Mouse (Mus musculus) 3134 (cell line): ENCODE measurements around the gene Eya3.
A peak's percentile ranks its signal among the peaks of the same experiment; 100 is the strongest.
"Not testable (repeated sequence)": the region's sequence is repeated elsewhere in the genome, so short reads cannot be mapped to it uniquely, and the experiment has no call there.

ENCODE experiments used
- DNase-seq: peaks from one replicate; pipeline ENCODE4 v3.0.0-alpha.2; 2011; ENCODE audit warnings: low spot score; ENCODE audit not compliant: insufficient read length; ENCODE audit errors: extremely low read depth

Gene Eya3

DNA sequence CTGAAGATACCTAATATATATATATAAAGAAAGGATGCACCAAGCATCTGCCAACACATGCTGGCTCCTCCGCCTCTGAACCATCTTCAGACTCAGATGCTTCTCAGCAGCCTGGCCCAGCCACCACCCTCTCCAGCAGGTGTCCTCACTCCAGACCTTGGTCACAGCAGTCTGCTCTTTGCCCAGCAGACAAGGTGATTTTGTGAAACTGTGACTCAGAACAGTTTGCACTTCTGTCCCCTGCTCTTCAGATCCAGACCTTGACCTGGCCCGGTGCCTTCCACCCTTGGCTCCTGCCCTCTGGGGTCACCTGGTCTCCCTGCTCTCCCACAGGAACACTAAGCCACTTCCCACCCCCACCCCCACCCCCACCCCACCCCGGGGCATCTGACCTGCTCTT lies 97.1 kb downstream of the Eya3 start:
- DNase-seq: no peak

DNA sequence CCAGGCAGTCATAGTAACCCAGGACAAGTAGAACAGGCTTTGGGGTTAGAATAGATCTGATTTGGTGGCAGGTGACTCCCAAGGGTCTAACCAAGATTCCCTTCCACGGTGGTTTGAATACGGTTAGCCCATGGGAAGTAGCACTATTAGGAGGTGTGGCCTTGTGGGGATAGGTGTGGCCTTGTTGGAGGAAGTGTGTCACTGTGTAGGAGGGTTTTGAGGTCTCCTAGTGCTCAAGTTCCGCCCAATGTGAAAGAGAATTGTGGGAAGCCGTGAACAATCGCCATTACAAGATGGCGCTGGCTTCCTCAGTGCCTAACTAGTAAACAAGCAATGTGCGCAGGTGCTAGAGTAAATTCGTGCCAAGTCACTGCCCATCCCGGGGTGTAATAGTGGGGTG lies 98.4 kb downstream of the Eya3 start:
- DNase-seq: not testable (repeated sequence)

DNA sequence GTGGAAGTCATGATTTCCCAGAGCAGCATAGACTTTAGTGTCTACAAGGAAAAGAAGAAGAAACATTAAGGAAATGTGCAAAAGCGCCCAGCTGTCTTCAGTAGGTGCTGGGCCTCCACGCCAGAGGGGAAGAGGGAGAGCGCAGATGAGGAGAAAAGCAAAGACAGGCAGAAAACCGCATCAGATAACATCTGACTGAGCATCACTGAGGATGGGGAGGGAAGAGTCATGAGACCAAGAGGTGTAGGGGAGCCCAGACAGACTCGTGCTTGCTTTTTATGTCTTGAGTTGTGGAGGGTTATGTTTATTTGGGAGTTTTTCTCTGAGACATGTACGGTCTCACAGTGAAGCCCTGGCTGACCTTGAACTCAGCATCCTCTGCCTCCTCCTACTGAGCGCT lies 102.7 kb downstream of the Eya3 start:
- no peak for DNase-seq

GRCm38 (mm10) chr4:132743992-132744911 lies 105.5 kb downstream of the Eya3 start:
- no peak for DNase-seq

DNA sequence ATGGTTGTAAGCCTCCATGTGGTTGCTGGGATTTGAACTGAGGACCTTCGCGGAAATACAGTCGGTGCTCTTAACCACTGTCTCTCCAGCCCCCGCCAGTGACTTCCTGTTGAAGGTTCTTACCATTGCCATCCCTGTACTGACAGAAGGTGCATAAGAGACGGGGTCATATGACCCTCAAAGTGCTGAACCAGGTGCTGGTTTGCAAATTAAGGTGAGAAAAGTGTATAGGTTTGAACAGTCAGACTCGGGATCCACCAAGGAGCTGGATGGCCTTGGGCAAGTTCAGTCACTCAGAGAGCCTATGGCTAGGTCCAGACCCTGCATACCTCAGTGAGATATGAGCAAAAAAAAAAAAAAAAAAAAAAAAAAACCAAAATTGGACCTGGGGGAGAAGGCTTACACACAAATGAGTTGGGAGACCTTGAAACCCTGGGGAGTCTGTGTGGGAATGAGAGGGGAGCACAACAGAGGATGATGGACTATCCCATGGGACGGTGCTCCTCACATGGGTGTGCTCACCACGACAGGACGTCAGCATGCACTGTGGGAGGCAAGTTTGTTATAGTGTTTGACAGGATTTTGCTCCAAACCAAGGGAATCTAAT lies 108.2 kb downstream of the Eya3 start:
- DNase-seq: no peak

- no peak for DNase-seq
Measured at GRCm38 (mm10) chr4:132747664-132748259, 109.0 kb downstream of the Eya3 start.

DNA sequence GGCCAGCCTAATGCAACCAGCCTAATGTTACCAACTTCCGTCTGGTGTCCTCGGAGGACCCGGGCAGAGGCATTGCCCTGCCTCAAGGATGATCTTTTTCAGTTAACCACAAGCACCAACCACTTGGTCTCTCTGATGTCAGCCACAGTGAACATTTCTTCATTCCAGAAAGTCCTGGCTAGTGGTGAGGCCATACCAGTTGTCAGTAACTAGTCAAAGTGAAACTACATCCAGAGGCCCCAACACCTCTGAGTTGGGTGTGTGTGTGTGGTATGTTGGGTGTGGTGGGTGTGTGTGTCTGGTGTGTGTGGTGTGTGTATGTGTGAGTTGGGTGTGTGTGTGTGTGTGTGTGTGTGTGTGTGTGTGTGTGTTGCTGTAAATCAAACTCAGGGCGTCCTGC lies 110.0 kb downstream of the Eya3 start:
- DNase-seq: peak; percentile 28

DNA sequence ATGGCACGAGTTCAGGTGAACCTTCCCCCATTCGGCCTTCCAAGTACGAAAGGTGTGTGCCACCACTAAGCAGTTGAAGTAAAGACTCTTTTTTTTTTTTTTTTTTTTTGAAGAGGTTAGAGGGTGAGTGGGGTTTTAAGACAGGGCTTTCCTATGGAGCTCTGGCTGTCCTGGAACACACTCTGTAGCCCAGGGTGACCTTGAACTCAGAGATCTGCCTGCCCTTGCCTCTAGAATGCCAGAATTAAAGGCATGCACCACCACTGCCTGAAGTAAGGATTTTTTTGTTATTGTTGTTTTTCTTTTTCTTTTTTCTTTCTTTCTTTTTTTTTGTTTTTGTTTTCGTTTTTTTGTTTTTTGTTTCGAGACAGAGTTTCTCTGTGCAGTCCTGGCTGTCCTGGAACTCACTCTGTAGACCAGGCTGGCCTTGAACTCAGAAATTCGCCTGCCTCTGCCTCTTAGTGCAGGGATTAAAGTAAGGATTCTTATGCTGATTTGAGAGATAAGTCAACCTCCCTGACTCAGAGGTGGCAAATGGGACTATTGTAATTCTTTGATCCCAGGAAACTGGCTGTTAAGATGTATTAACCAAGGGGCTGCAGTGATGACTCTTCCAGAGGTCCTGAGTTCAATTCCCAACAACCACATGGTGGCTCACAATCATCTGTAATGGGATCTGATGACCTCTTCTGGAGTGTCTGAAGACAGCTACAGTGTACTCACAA lies 110.6 kb downstream of the Eya3 start:
- DNase-seq: no peak

- no peak for DNase-seq
Measured at GRCm38 (mm10) chr4:132752992-132753391, 114.2 kb downstream of the Eya3 start.

DNA sequence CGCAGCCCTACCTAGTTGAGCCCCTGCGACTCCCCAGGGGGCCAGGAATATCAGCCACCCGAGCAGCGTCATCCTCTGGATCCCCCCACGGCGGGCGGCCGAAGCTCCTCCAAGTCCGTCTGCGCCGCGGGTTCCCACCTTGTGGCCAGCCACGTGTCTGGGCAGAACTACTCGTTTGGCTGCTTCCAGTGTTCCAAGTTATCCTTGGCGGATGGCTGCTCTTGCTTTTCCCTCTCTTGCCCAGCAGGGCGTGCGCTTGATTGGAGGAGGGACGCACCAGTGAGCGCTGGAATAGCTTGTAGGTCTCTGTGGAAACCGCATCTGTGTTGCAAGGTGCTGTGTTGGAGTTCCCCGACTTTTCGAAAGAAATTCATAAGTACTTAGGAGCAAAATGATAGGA lies 118.2 kb downstream of the Eya3 start, which contains the start of gene Smpdl3b:
Gene Smpdl3b (minus strand): TSS at position 279 of the 400 bp plus-strand sequence.
- peak; percentile 80 for DNase-seq

GRCm38 (mm10) chr4:132757633-132758351 lies 119.0 kb downstream of the Eya3 start:
- DNase-seq: peak; percentile 38

GRCm38 (mm10) chr4:132760296-132760695 lies 121.5 kb downstream of the Eya3 start:
- no peak for DNase-seq

GRCm38 (mm10) chr4:132762602-132763001 lies 123.8 kb downstream of the Eya3 start:
- DNase-seq: no peak

DNA sequence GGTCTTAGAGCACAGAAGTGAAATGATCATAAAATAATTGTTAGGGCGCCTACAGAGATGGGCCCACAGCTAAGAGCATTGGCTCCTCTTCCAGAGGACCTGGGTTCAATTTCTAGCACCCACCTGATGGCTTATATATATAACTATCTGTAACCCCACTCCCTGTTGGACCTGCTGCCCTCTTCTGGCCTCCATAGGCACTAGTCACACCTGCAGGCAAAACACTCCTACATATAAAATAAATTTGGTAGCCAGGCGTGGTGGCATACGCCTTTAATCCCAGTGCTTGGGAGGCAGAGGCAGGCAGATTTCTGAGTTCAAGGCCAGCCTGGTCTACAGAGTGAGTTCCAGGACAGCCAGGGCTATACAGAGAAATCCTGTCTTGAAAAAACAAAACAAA lies 124.3 kb downstream of the Eya3 start:
- DNase-seq: not testable (repeated sequence)

DNA sequence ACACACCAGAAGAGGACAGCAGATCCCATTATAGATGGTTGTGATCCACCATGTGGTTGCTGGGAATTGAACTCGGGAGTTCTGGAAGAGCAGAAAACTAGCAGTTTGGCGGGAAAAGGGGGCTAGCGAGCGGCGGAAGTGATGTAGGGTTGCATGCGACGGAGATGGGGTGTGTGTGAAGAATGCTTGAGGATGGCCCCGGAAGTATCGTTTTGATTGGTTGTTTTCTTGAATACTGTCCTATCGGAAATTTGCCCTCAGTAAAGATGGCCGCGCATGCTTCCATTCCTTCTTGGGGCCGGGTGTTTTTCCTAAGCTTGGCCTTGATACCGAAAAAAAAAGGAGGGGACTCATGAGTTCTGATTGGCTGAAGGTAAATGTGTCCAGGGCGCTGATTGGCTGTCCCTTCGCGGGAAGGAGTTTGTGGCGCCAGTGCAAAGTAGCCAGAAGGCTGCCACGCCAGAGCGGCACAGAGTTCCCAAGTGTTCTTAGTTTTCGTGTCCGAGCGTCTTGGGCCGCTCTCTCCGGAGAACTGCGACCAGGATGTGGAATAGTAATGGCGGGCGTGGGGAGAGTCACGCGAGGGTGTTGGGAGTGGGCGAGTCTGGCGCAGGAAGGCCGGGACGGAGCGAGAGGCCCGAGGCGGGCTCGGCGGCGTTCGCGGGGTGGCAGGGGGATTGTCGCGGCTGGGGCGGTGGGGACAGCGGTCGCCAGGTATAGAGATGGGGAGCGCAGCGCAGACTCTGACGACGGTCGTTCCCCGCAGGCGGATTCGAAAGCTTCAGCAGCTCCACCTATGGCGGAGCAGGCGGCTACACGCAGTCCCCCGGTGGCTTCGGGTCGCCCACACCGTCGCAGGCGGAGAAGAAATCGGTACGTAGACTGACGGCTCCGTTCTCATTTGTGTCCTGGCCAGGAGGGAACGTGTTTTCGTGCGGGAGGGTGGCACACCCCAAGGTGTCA lies 129.4 kb downstream of the Eya3 start, which contains the start of gene Rpa2:
Gene Rpa2 (plus strand): TSS at position 419 of the 963 bp plus-strand sequence.
- peak; percentile 88 for DNase-seq

DNA sequence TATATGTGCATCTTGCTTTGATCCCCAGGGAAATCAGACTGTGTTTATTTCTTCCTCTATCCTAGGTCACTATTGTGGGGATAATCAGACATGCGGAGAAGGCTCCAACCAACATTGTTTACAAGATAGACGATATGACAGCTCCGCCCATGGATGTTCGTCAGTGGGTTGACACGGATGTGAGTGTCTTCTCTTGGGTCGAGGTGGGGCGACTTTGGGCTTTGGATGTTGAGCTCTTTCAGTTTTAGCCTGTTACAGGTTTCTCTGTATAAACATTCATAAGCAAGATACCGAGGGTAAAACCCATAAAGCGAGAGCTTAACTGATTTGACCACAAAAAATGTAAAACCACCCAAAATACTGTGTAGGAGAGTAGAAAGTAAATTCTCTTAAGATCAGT lies 133.0 kb downstream of the Eya3 start:
- no peak for DNase-seq
